Mouse (Mus musculus) neural tube, embryonic 15.5 days (tissue): ENCODE data around the gene Mphosph9. TPM values are rescaled to one million over a fixed set of nuclear protein-coding genes. Genes with fewer than 3 reads are reported as not detected.
A peak's percentile ranks its signal among the peaks of the same experiment; 100 is the strongest.
"Not testable (repeated sequence)": the region's sequence is repeated elsewhere in the genome, so short reads cannot be mapped to it uniquely, and the experiment has no call there.

Source experiments
- ATAC-seq: fragments of 200-750 bp; cut with Nextera tagmentation; 2 replicates; pipeline ENCODE4 v1.8.0; 2017; ENCODE audit warnings: mild to moderate bottlenecking, moderate TSS enrichment, moderate library complexity; ENCODE audit not compliant: low FRiP score
- H3K27ac ChIP-seq: fragments of 300-500 bp; sonication (generic); replicated peaks from 2 replicates; pipeline ENCODE4 v1.5.1; 2015; ENCODE audit warnings: mild to moderate bottlenecking, inconsistent platforms
- H3K27me3 ChIP-seq: fragments of 300-500 bp; sonication (generic); replicated peaks from 2 replicates; pipeline ENCODE4 v1.6.1; 2015; ENCODE audit warnings: inconsistent platforms
- H3K36me3 ChIP-seq: fragments of 300-500 bp; sonication (generic); 2 replicates; pipeline ENCODE4 v1.6.1; 2015; ENCODE audit warnings: inconsistent platforms
- H3K4me1 ChIP-seq: fragments of 300-500 bp; sonication (generic); 2 replicates; pipeline ENCODE4 v1.6.1; 2015; ENCODE audit warnings: inconsistent platforms
- H3K4me2 ChIP-seq: fragments of 300-500 bp; sonication (generic); 2 replicates; pipeline ENCODE4 v1.6.1; 2015; ENCODE audit warnings: inconsistent platforms, mild to moderate bottlenecking, moderate library complexity
- H3K4me3 ChIP-seq: fragments of 300-500 bp; sonication (generic); replicated peaks from 2 replicates; pipeline ENCODE4 v1.5.1; 2015; ENCODE audit warnings: mild to moderate bottlenecking, inconsistent platforms
- H3K9ac ChIP-seq: fragments of 300-500 bp; sonication (generic); replicated peaks from 2 replicates; pipeline ENCODE4 v1.6.1; 2015; ENCODE audit warnings: mild to moderate bottlenecking, inconsistent platforms
- H3K9me3 ChIP-seq: fragments of 300-500 bp; sonication (generic); replicated peaks from 2 replicates; pipeline ENCODE4 v1.6.1; 2016; ENCODE audit warnings: inconsistent platforms
- WGBS: fragments of 180-500 bp; shearing (Covaris S2); methylation state at CpG from one replicate; pipeline ENCODE4 v1.1.7; 2015; ENCODE audit warnings: mixed read lengths; 5-methylcytosine and 5-hydroxymethylcytosine counted together
- polyA plus RNA-seq: library from polyadenylated mRNA; unstranded; fragments of >200 nt; fragmentation: Nextera tagmentation; extraction: Ambion mirVana; gene quantifications from 2 replicates; pipeline ENCODE4 v1.2.1, GENCODE M21; 2015

Gene Mphosph9
- polyA plus RNA-seq, 1 experiment from 2014 or later, result 10.7 TPM

- peaks cover 41% of the 10 kb centered on the region for H3K4me1 ChIP-seq
- no peaks in the 10 kb centered on the region for H3K27me3 ChIP-seq
- peak overlapping the region; percentile 52 for H3K27ac ChIP-seq
- H3K9ac ChIP-seq, result no peak overlapping the region
- no peaks in the 10 kb centered on the region for H3K36me3 ChIP-seq
- no peak for ATAC-seq
- no peaks in the 10 kb centered on the region for H3K9me3 ChIP-seq
- no peak overlapping the region for H3K4me2 ChIP-seq
- H3K4me3 ChIP-seq, result no peak overlapping the region
- 80% methylated on average over 8 of the region's 8 CpGs for WGBS
These were observed 11.0 kb upstream of the Mphosph9 start for GRCm38 (mm10) chr5:124338791-124339190.

GRCm38 (mm10) chr5:124337909-124338308 lies 10.1 kb upstream of the Mphosph9 start:
- Histone ChIP-seq H3K27ac (peak overlapping the region; percentile 52), H3K9ac (no peak overlapping the region), H3K36me3 (no peaks in the 10 kb centered on the region), H3K4me2 (no peak overlapping the region; the same call in 1 of the 2 replicates), H3K9me3 (no peaks in the 10 kb centered on the region), H3K4me1 (peaks cover 49% of the 10 kb centered on the region), H3K27me3 (no peaks in the 10 kb centered on the region), H3K4me3 (no peak overlapping the region)
- ATAC-seq, result no peak
- 16% methylated on average over 9 of the region's 9 CpGs for WGBS

- Histone ChIP-seq H3K4me3 (no peak overlapping the region), H3K9ac (no peak overlapping the region), H3K36me3 (no peaks in the 10 kb centered on the region), H3K27ac (peak overlapping the region; percentile 30; the same call in 1 of the 2 replicates), H3K4me1 (peaks cover 49% of the 10 kb centered on the region), H3K27me3 (no peaks in the 10 kb centered on the region), H3K4me2 (no peak overlapping the region), H3K9me3 (no peaks in the 10 kb centered on the region)
- ATAC-seq, result no peak
- WGBS, result 81% methylated on average over 9 of the region's 9 CpGs
These were observed 9.3 kb upstream of the Mphosph9 start for GRCm38 (mm10) chr5:124337103-124337502.

GRCm38 (mm10) chr5:124334392-124334791 lies 6.6 kb upstream of the Mphosph9 start:
- peaks cover 51% of the 10 kb centered on the region for H3K4me1 ChIP-seq
- H3K4me3 ChIP-seq, result no peak overlapping the region
- WGBS, result 9% methylated on average over 6 of the region's 6 CpGs
- H3K4me2 ChIP-seq, result peak overlapping the region; percentile 22
- H3K36me3 ChIP-seq, result no peaks in the 10 kb centered on the region
- H3K27ac ChIP-seq, result peak overlapping the region; percentile 82
- peak; percentile 75 for ATAC-seq
- H3K9ac ChIP-seq, result no peak overlapping the region
- H3K27me3 ChIP-seq, result no peaks in the 10 kb centered on the region
- H3K9me3 ChIP-seq, result no peaks in the 10 kb centered on the region

GRCm38 (mm10) chr5:124330086-124330485 lies 2.3 kb upstream of the Mphosph9 start:
- Histone ChIP-seq H3K4me3 (no peak overlapping the region), H3K9me3 (no peaks in the 10 kb centered on the region), H3K27me3 (no peaks in the 10 kb centered on the region), H3K36me3 (no peaks in the 10 kb centered on the region), H3K4me1 (peaks cover 46% of the 10 kb centered on the region), H3K4me2 (no peak overlapping the region), H3K9ac (no peak overlapping the region), H3K27ac (no peak overlapping the region)
- WGBS, result 86% methylated on average over 6 of the region's 6 CpGs
- ATAC-seq, result no peak

GRCm38 (mm10) chr5:124326829-124327228 lies 943 bp downstream of the Mphosph9 start:
- Histone ChIP-seq H3K4me1 (peaks cover 29% of the 10 kb centered on the region), H3K4me3 (peak overlapping the region; percentile 76), H3K27me3 (no peaks in the 10 kb centered on the region), H3K4me2 (peak overlapping the region; percentile 93), H3K27ac (peak overlapping the region; percentile 99), H3K9me3 (no peaks in the 10 kb centered on the region), H3K36me3 (peaks cover 5% of the 10 kb centered on the region), H3K9ac (peak overlapping the region; percentile 81)
- no peak for ATAC-seq
- WGBS, result under 1% methylated on average over 8 of the region's 8 CpGs

- no peak for ATAC-seq
- H3K36me3 ChIP-seq, result peaks cover 75% of the 10 kb centered on the region
- H3K27ac ChIP-seq, result no peak overlapping the region
- no peak overlapping the region for H3K4me2 ChIP-seq
- no peaks in the 10 kb centered on the region for H3K27me3 ChIP-seq
- no peak overlapping the region for H3K9ac ChIP-seq
- 91% methylated on average over 7 of the region's 7 CpGs for WGBS
- H3K4me1 ChIP-seq, result no peaks in the 10 kb centered on the region
- H3K9me3 ChIP-seq, result no peaks in the 10 kb centered on the region
- no peak overlapping the region for H3K4me3 ChIP-seq
These were observed 10.1 kb downstream of the Mphosph9 start for GRCm38 (mm10) chr5:124317648-124318047.

GRCm38 (mm10) chr5:124315941-124316340 lies 11.8 kb downstream of the Mphosph9 start:
- no peak for ATAC-seq
- H3K9me3 ChIP-seq, result peaks cover 7% of the 10 kb centered on the region; the same call in 1 of the 2 replicates
- no peaks in the 10 kb centered on the region for H3K27me3 ChIP-seq
- 90% methylated on average over 11 of the region's 11 CpGs for WGBS
- no peak overlapping the region for H3K27ac ChIP-seq
- no peak overlapping the region for H3K4me3 ChIP-seq
- H3K4me1 ChIP-seq, result no peaks in the 10 kb centered on the region
- H3K4me2 ChIP-seq, result no peak overlapping the region
- no peak overlapping the region for H3K9ac ChIP-seq
- peaks cover 83% of the 10 kb centered on the region for H3K36me3 ChIP-seq

- Histone ChIP-seq H3K9me3 (peaks cover 7% of the 10 kb centered on the region; the same call in 1 of the 2 replicates), H3K4me2 (no peak overlapping the region), H3K4me1 (no peaks in the 10 kb centered on the region), H3K36me3 (peaks cover 83% of the 10 kb centered on the region), H3K4me3 (no peak overlapping the region), H3K27me3 (no peaks in the 10 kb centered on the region), H3K9ac (no peak overlapping the region), H3K27ac (no peak overlapping the region)
- WGBS, result 90% methylated on average over 9 of the region's 9 CpGs
- ATAC-seq, result no peak
These were observed 12.3 kb downstream of the Mphosph9 start for GRCm38 (mm10) chr5:124315498-124315897.

GRCm38 (mm10) chr5:124310091-124310490 lies 17.7 kb downstream of the Mphosph9 start:
- H3K27ac ChIP-seq, result no peak overlapping the region
- H3K9me3 ChIP-seq, result peaks cover 7% of the 10 kb centered on the region; the same call in 1 of the 2 replicates
- no peak for ATAC-seq
- H3K36me3 ChIP-seq, result peaks cover 72% of the 10 kb centered on the region
- H3K27me3 ChIP-seq, result no peaks in the 10 kb centered on the region
- 98% methylated on average over 11 of the region's 11 CpGs for WGBS
- H3K4me3 ChIP-seq, result no peak overlapping the region
- no peak overlapping the region for H3K4me2 ChIP-seq
- H3K4me1 ChIP-seq, result no peaks in the 10 kb centered on the region
- H3K9ac ChIP-seq, result no peak overlapping the region

GRCm38 (mm10) chr5:124309155-124309554 lies 18.6 kb downstream of the Mphosph9 start:
- ATAC-seq, result no peak
- H3K27ac ChIP-seq, result no peak overlapping the region
- H3K36me3 ChIP-seq, result peaks cover 65% of the 10 kb centered on the region
- H3K4me2 ChIP-seq, result no peak overlapping the region
- no peak overlapping the region for H3K9ac ChIP-seq
- WGBS, result 80% methylated on average over 10 of the region's 10 CpGs
- H3K9me3 ChIP-seq, result peaks cover 7% of the 10 kb centered on the region; the same call in 1 of the 2 replicates
- no peak overlapping the region for H3K4me3 ChIP-seq
- H3K27me3 ChIP-seq, result no peaks in the 10 kb centered on the region
- no peaks in the 10 kb centered on the region for H3K4me1 ChIP-seq

GRCm38 (mm10) chr5:124302853-124303252 lies 24.9 kb downstream of the Mphosph9 start:
- ATAC-seq, H3K4me1 ChIP-seq, H3K27me3 ChIP-seq, H3K27ac ChIP-seq, H3K9me3 ChIP-seq, H3K9ac ChIP-seq, H3K4me2 ChIP-seq, H3K4me3 ChIP-seq: not testable (repeated sequence)
- peaks cover 58% of the 10 kb centered on the region for H3K36me3 ChIP-seq
- 94% methylated on average over 6 of the region's 6 CpGs for WGBS
